Mouse (Mus musculus) testis, adult 2 months (tissue): ENCODE measurements around the gene Tgfb1. TPM values are rescaled to one million over a fixed set of nuclear protein-coding genes. Genes with fewer than 3 reads are reported as not detected.

Experiments used
- H3K27ac ChIP-seq: fragments of 200-500 bp; 2 replicates; pipeline ENCODE4 v1.5.1; 2012; ENCODE audit warnings: low read depth, low read length; ENCODE audit not compliant: control insufficient read depth, insufficient read depth
- H3K27me3 ChIP-seq: fragments of 200-500 bp; 2 replicates; pipeline ENCODE4 v1.6.1; 2012; ENCODE audit warnings: mild to moderate bottlenecking, low read length, moderate library complexity; ENCODE audit not compliant: control insufficient read depth, insufficient read depth
- H3K36me3 ChIP-seq: fragments of 200-500 bp; 2 replicates; pipeline ENCODE4 v1.6.1; 2012; ENCODE audit warnings: mild to moderate bottlenecking, low read length; ENCODE audit not compliant: control insufficient read depth, insufficient read depth
- H3K4me1 ChIP-seq: fragments of 200-500 bp; 2 replicates; pipeline ENCODE4 v1.6.1; 2012; ENCODE audit warnings: low read length; ENCODE audit not compliant: control insufficient read depth, insufficient read depth
- H3K4me3 ChIP-seq: fragments of 200-500 bp; 2 replicates; pipeline ENCODE4 v1.5.1; 2012; ENCODE audit warnings: low read depth, mild to moderate bottlenecking, low read length, moderate library complexity, mixed read lengths; ENCODE audit not compliant: control insufficient read depth
- CTCF ChIP-seq: fragments of 200-500 bp; IDR thresholded peaks from 2 replicates; pipeline ENCODE4 v1.5.1; 2012; ENCODE audit warnings: low read depth, mild to moderate bottlenecking, inconsistent platforms, low read length, moderate library complexity; ENCODE audit not compliant: control insufficient read depth, insufficient read depth, insufficient replicate concordance
- POLR2A ChIP-seq: fragments of 200-500 bp; IDR thresholded peaks from 2 replicates; pipeline ENCODE4 v1.6.1; 2012; ENCODE audit warnings: low read depth, mild to moderate bottlenecking, inconsistent platforms, low read length, moderate library complexity; ENCODE audit not compliant: control insufficient read depth
- polyA plus RNA-seq: library from polyadenylated mRNA; depleted of rRNA; stranded (reverse); fragments of >200 nt; gene quantifications from 2 replicates; pipeline ENCODE4 v1.2.3, GENCODE M21; 2012

The Tgfb1 gene
- polyA plus RNA-seq, 1 experiment, result 6.8 TPM

GRCm38 (mm10) chr7:25684659-25685058 lies 2.1 kb upstream of the Tgfb1 start:
- H3K27me3 ChIP-seq, result no peaks in the 10 kb centered on the region
- TF ChIP-seq CTCF (no peak), POLR2A (no peak)
- H3K4me3 ChIP-seq, result no peak overlapping the region
- H3K36me3 ChIP-seq, result no peaks in the 10 kb centered on the region
- no peak overlapping the region for H3K27ac ChIP-seq
- H3K4me1 ChIP-seq, result peaks cover 34% of the 10 kb centered on the region

- TF ChIP-seq CTCF (no peak), POLR2A (no peak)
- H3K36me3 ChIP-seq, result no peaks in the 10 kb centered on the region
- H3K27me3 ChIP-seq, result no peaks in the 10 kb centered on the region
- H3K27ac ChIP-seq, result no peak overlapping the region
- H3K4me1 ChIP-seq, result peaks cover 33% of the 10 kb centered on the region
- H3K4me3 ChIP-seq, result no peak overlapping the region; the same call in 1 of the 2 replicates
Observed at GRCm38 (mm10) chr7:25685926-25686470, 804 bp upstream of the Tgfb1 start.

GRCm38 (mm10) chr7:25687811-25688401 lies 1.1 kb downstream of the Tgfb1 start:
- Histone ChIP-seq H3K4me1 (peaks cover 27% of the 10 kb centered on the region), H3K27ac (peak overlapping the region; percentile 19), H3K4me3 (peak overlapping the region; percentile 82), H3K36me3 (no peaks in the 10 kb centered on the region), H3K27me3 (no peaks in the 10 kb centered on the region)
- TF ChIP-seq POLR2A, result 0 out of 2 replicates have a peak, but pooled peaks have one; percentile 19
- no peak for TF ChIP-seq CTCF

- Histone ChIP-seq H3K27ac (peak overlapping the region; percentile 7), H3K27me3 (no peaks in the 10 kb centered on the region), H3K4me1 (peaks cover 26% of the 10 kb centered on the region), H3K4me3 (peak overlapping the region; percentile 82), H3K36me3 (no peaks in the 10 kb centered on the region)
- TF ChIP-seq CTCF (no peak), POLR2A (peak; percentile 36; the same call in 1 of the 2 replicates)
Observed at GRCm38 (mm10) chr7:25688810-25689586, 2.2 kb downstream of the Tgfb1 start.

GRCm38 (mm10) chr7:25689603-25690021 lies 2.8 kb downstream of the Tgfb1 start:
- no peak for TF ChIP-seq POLR2A
- TF ChIP-seq CTCF, result no peak
- peak overlapping the region; percentile 82 for H3K4me3 ChIP-seq
- H3K27ac ChIP-seq, result no peak overlapping the region
- H3K4me1 ChIP-seq, result peaks cover 26% of the 10 kb centered on the region
- H3K36me3 ChIP-seq, result no peaks in the 10 kb centered on the region
- no peaks in the 10 kb centered on the region for H3K27me3 ChIP-seq

GRCm38 (mm10) chr7:25690051-25690450 lies 3.2 kb downstream of the Tgfb1 start:
- H3K36me3 ChIP-seq, result no peaks in the 10 kb centered on the region
- no peaks in the 10 kb centered on the region for H3K27me3 ChIP-seq
- TF ChIP-seq POLR2A, result no peak
- TF ChIP-seq CTCF, result no peak
- H3K4me1 ChIP-seq, result peaks cover 26% of the 10 kb centered on the region
- no peak overlapping the region for H3K4me3 ChIP-seq
- no peak overlapping the region for H3K27ac ChIP-seq

GRCm38 (mm10) chr7:25694104-25694503 lies 7.3 kb downstream of the Tgfb1 start:
- Histone ChIP-seq H3K4me3 (no peak overlapping the region), H3K27me3 (no peaks in the 10 kb centered on the region), H3K4me1 (peaks cover 9% of the 10 kb centered on the region), H3K36me3 (no peaks in the 10 kb centered on the region), H3K27ac (no peak overlapping the region)
- TF ChIP-seq POLR2A (no peak), CTCF (no peak)
